Comparison of ENCODE assay signal across 26 mouse cellular contexts in genomic region chr1:86423879-86424278, GRCm38 (mm10). TPM values are rescaled to one million over a fixed set of nuclear protein-coding genes. Genes with fewer than 3 reads are reported as not detected.
DNase-seq lines count a peak whose midpoint lies in the region; ATAC-seq and TF ChIP-seq lines count a peak whose summit lies in the region.
"Had no signal": no experiment of that assay in that cellular context is flagged by ENCODE, and none has a peak within 500 bp of the region (broad histone marks: within the 10 kb centered on the region; RNA-seq: fewer than 3 reads in every experiment).

No protein-coding gene starts in this region.

- H3K9ac ChIP-seq in forebrain, embryonic 11.5 days (ENCODE audit: low read length): no peak overlapping the region
- no peak overlapping the region for H3K9ac ChIP-seq in forebrain, postnatal 0 days
- H3K9ac ChIP-seq in midbrain, postnatal 0 days (replicated peaks; ENCODE audit: low read length, poor library complexity, severe bottlenecking): no peak overlapping the region
- H3K9ac ChIP-seq: embryonic facial prominence, embryonic 15.5 days; heart, embryonic 13.5 days; limb, embryonic 12.5 days; liver, embryonic 14.5 days; stomach, embryonic 15.5 days had no signal

- peak overlapping the region; percentile 41; the same call in 1 of the 2 replicates for H3K27ac ChIP-seq in forebrain, embryonic 11.5 days (ENCODE audit: low read depth, low read length)
- no peak overlapping the region for H3K27ac ChIP-seq in forebrain, postnatal 0 days (ENCODE audit: low read depth, low read length)
- H3K27ac ChIP-seq in midbrain, embryonic 10.5 days (replicated peaks): peak overlapping the region; percentile 89; the same call in 1 of the 2 replicates
- no peak overlapping the region for H3K27ac ChIP-seq in midbrain, postnatal 0 days (ENCODE audit: low read depth, low read length)
- 0 out of 2 replicates have a peak overlapping the region, but pooled peaks have one; percentile 19 for H3K27ac ChIP-seq in embryonic facial prominence, embryonic 10.5 days (replicated peaks)
- no peak overlapping the region for H3K27ac ChIP-seq in cerebellum, adult 2 months (ENCODE audit: insufficient read depth, low read length)
- H3K27ac ChIP-seq: embryonic facial prominence, embryonic 15.5 days; heart, embryonic 13.5 days; limb, embryonic 12.5 days; liver, embryonic 14.5 days; stomach, embryonic 15.5 days had no signal

- TF ChIP-seq POLR2A in cerebellum, adult 2 months (IDR thresholded peaks at IDR 0.05; ENCODE audit: borderline replicate concordance, insufficient read depth, low read length): no peak

- WGBS in forebrain, embryonic 11.5 days: 69% methylated on average over 5 of the region's 5 CpGs
- 61% methylated on average over 5 of the region's 5 CpGs for WGBS in forebrain, postnatal 0 days
- WGBS in midbrain, embryonic 10.5 days: 80% methylated on average over 5 of the region's 5 CpGs
- 72% methylated on average over 5 of the region's 5 CpGs for WGBS in midbrain, postnatal 0 days
- 79% methylated on average over 5 of the region's 5 CpGs for WGBS in embryonic facial prominence, embryonic 10.5 days
- 51% methylated on average over 5 of the region's 5 CpGs for WGBS in cerebellum, adult 2 months

- no peaks in the 10 kb centered on the region for H3K27me3 ChIP-seq in forebrain, embryonic 11.5 days (ENCODE audit: control insufficient read depth, insufficient read depth, low read length)
- no peaks in the 10 kb centered on the region for H3K27me3 ChIP-seq in forebrain, postnatal 0 days (ENCODE audit: insufficient read depth, low read length)
- no peaks in the 10 kb centered on the region for H3K27me3 ChIP-seq in midbrain, embryonic 10.5 days (ENCODE audit: low read depth, poor library complexity, severe bottlenecking)
- H3K27me3 ChIP-seq in midbrain, postnatal 0 days (ENCODE audit: insufficient read depth, low read length): no peaks in the 10 kb centered on the region
- H3K27me3 ChIP-seq in embryonic facial prominence, embryonic 10.5 days (replicated peaks; ENCODE audit: low read depth, poor library complexity, severe bottlenecking): no peaks in the 10 kb centered on the region
- no peaks in the 10 kb centered on the region for H3K27me3 ChIP-seq in cerebellum, adult 2 months (ENCODE audit: control insufficient read depth, insufficient read depth, low read length)
- H3K27me3 ChIP-seq: embryonic facial prominence, embryonic 15.5 days; heart, embryonic 13.5 days; limb, embryonic 12.5 days; stomach, embryonic 15.5 days had no signal

- no peak for DNase-seq in forebrain, embryonic 11.5 days (ENCODE audit: low spot score)
- DNase-seq in forebrain, postnatal 0 days: no peak
- no peak for DNase-seq in midbrain, embryonic 10.5 days (ENCODE audit: low spot score)
- DNase-seq in midbrain, postnatal 0 days (ENCODE audit: low spot score): no peak
- no peak for DNase-seq in embryonic facial prominence, embryonic 10.5 days (ENCODE audit: low spot score)
- peak; percentile 77 for DNase-seq in thymus, postnatal 14 days
- no peak for DNase-seq in lung, postnatal 25 days (ENCODE audit: low spot score)
- no peak for DNase-seq in cerebellum, adult 2 months
- DNase-seq: cerebellum, postnatal 10 days; kidney, adult 18-20 months; kidney, postnatal 4 days; spleen, adult 18-20 months had no signal

- no peak overlapping the region for H3K4me2 ChIP-seq in forebrain, embryonic 11.5 days (ENCODE audit: low read depth, low read length, severe bottlenecking)
- H3K4me2 ChIP-seq in forebrain, postnatal 0 days (ENCODE audit: low read depth): no peak overlapping the region
- no peak overlapping the region for H3K4me2 ChIP-seq in midbrain, postnatal 0 days (ENCODE audit: low read depth, low read length, poor library complexity, severe bottlenecking)
- H3K4me2 ChIP-seq: embryonic facial prominence, embryonic 15.5 days; heart, embryonic 13.5 days; limb, embryonic 12.5 days; stomach, embryonic 15.5 days had no signal

- ATAC-seq in forebrain, embryonic 11.5 days (replicated peaks; ENCODE audit: low FRiP score): no peak
- ATAC-seq in forebrain, postnatal 0 days: no peak
- ATAC-seq in midbrain, postnatal 0 days (ENCODE audit: low FRiP score): no peak
- ATAC-seq: lung, postnatal 0 days had no signal

- H3K4me3 ChIP-seq in forebrain, embryonic 11.5 days (ENCODE audit: low read depth, low read length): no peak overlapping the region
- no peak overlapping the region for H3K4me3 ChIP-seq in forebrain, postnatal 0 days (ENCODE audit: low read depth, low read length)
- no peak overlapping the region for H3K4me3 ChIP-seq in midbrain, embryonic 10.5 days
- H3K4me3 ChIP-seq in midbrain, postnatal 0 days (ENCODE audit: low read depth, low read length): no peak overlapping the region
- no peak overlapping the region for H3K4me3 ChIP-seq in embryonic facial prominence, embryonic 10.5 days
- no peak overlapping the region for H3K4me3 ChIP-seq in cerebellum, adult 2 months (replicated peaks; ENCODE audit: insufficient read depth, low read depth, low read length)
- H3K4me3 ChIP-seq: embryonic facial prominence, embryonic 15.5 days; heart, embryonic 13.5 days; limb, embryonic 12.5 days; myocyte; stomach, embryonic 15.5 days had no signal

- peaks cover 10% of the 10 kb centered on the region for H3K4me1 ChIP-seq in forebrain, embryonic 11.5 days (replicated peaks; ENCODE audit: control insufficient read depth, insufficient read depth, low read length)
- peaks cover 6% of the 10 kb centered on the region; the same call in 1 of the 2 replicates for H3K4me1 ChIP-seq in forebrain, postnatal 0 days (ENCODE audit: insufficient read depth)
- peaks cover 31% of the 10 kb centered on the region for H3K4me1 ChIP-seq in midbrain, embryonic 10.5 days
- H3K4me1 ChIP-seq in midbrain, postnatal 0 days (ENCODE audit: insufficient read depth, low read length): peaks cover 3% of the 10 kb centered on the region; the same call in 1 of the 2 replicates
- peaks cover 25% of the 10 kb centered on the region for H3K4me1 ChIP-seq in embryonic facial prominence, embryonic 10.5 days
- H3K4me1 ChIP-seq in cerebellum, adult 2 months (ENCODE audit: control insufficient read depth, insufficient read depth, low read length): no peaks in the 10 kb centered on the region
- H3K4me1 ChIP-seq: stomach, embryonic 15.5 days had no signal

- H3K36me3 ChIP-seq in forebrain, embryonic 11.5 days (ENCODE audit: control insufficient read depth, insufficient read depth, low read length): no peaks in the 10 kb centered on the region
- H3K36me3 ChIP-seq in forebrain, postnatal 0 days (ENCODE audit: insufficient read depth): no peaks in the 10 kb centered on the region
- no peaks in the 10 kb centered on the region for H3K36me3 ChIP-seq in midbrain, embryonic 10.5 days
- no peaks in the 10 kb centered on the region for H3K36me3 ChIP-seq in midbrain, postnatal 0 days (ENCODE audit: insufficient read depth, low read length)
- H3K36me3 ChIP-seq in embryonic facial prominence, embryonic 10.5 days (replicated peaks): no peaks in the 10 kb centered on the region
- H3K36me3 ChIP-seq: embryonic facial prominence, embryonic 15.5 days; heart, embryonic 13.5 days; limb, embryonic 12.5 days; stomach, embryonic 15.5 days had no signal

- H3K9me3 ChIP-seq in forebrain, embryonic 11.5 days (ENCODE audit: control insufficient read depth, low read length): no peaks in the 10 kb centered on the region
- no peaks in the 10 kb centered on the region for H3K9me3 ChIP-seq in forebrain, postnatal 0 days (ENCODE audit: low read length)
- H3K9me3 ChIP-seq in midbrain, embryonic 10.5 days (replicated peaks): no peaks in the 10 kb centered on the region
- no peaks in the 10 kb centered on the region for H3K9me3 ChIP-seq in midbrain, postnatal 0 days (ENCODE audit: low read length)
- no peaks in the 10 kb centered on the region for H3K9me3 ChIP-seq in embryonic facial prominence, embryonic 10.5 days
- H3K9me3 ChIP-seq: embryonic facial prominence, embryonic 15.5 days; heart, embryonic 13.5 days; limb, embryonic 12.5 days; stomach, embryonic 15.5 days had no signal

- no peak for TF ChIP-seq CTCF in forebrain, postnatal 0 days (IDR thresholded peaks at IDR 0.05; ENCODE audit: low read depth)
- TF ChIP-seq CTCF in midbrain, postnatal 0 days (IDR thresholded peaks at IDR 0.05): no peak
- no peak for TF ChIP-seq CTCF in cerebellum, adult 2 months (IDR thresholded peaks at IDR 0.05; ENCODE audit: borderline replicate concordance, insufficient read depth, low read depth, low read length)

RNA-seq across cellular contexts. Expression of gene Nmur1, which starts 2.1 kb away (rescaled TPM):
- 0.72 TPM in 1 of 2 replicates, not detected in the other for polyA plus RNA-seq in forebrain, embryonic 11.5 days (2014; fragmentation: Nextera tagmentation; extraction: Ambion mirVana)
- 0.15 and 0.33 TPM in 2 replicates for total RNA-seq in forebrain, postnatal 0 days (2014; rRNA removed)
- 0.17 and 0.19 TPM in 2 replicates for polyA plus RNA-seq in forebrain, postnatal 0 days (2015; fragmentation: Nextera tagmentation; extraction: Ambion mirVana)
- not detected in 2 replicates for polyA plus RNA-seq in midbrain, embryonic 10.5 days (2016; fragmentation: Nextera tagmentation; extraction: Ambion mirVana)
- not detected in 2 replicates for total RNA-seq in midbrain, postnatal 0 days (2014; rRNA removed)
- polyA plus RNA-seq in midbrain, postnatal 0 days (2015; fragmentation: Nextera tagmentation; extraction: Ambion mirVana): 0.27 and 0.33 TPM in 2 replicates
- 0.24 TPM in 1 of 2 replicates, not detected in the other for polyA plus RNA-seq in embryonic facial prominence, embryonic 10.5 days (2016; fragmentation: Nextera tagmentation; extraction: Ambion mirVana)
- 1.6 and 1.8 TPM in 2 replicates for polyA plus RNA-seq in cerebellum, adult 2 months (2012; rRNA removed)
- total RNA-seq: adrenal gland, postnatal 4 days; gastrocnemius, adult 18-20 months; hematopoietic stem cell, adult 5-6 weeks; layer of hippocampus, postnatal 10 days; megakaryocyte, adult 5-6 weeks; MEL had no signal
- polyA plus RNA-seq: embryonic facial prominence, embryonic 15.5 days; forebrain, embryonic 16.5 days; heart, embryonic 13.5 days; limb, embryonic 12.5 days; liver, embryonic 14.5 days; myocyte; stomach, embryonic 15.5 days had no signal

RNA-seq across cellular contexts. Expression of gene Tex44, which starts 2.2 kb away (rescaled TPM):
- not detected in 2 replicates for polyA plus RNA-seq in forebrain, embryonic 11.5 days (2014; fragmentation: Nextera tagmentation; extraction: Ambion mirVana)
- total RNA-seq in forebrain, postnatal 0 days (2014; rRNA removed): 0.29 TPM in 1 of 2 replicates, not detected in the other
- polyA plus RNA-seq in forebrain, postnatal 0 days (2015; fragmentation: Nextera tagmentation; extraction: Ambion mirVana): not detected in 2 replicates
- 0.07 and 0.11 TPM in 2 replicates for polyA plus RNA-seq in midbrain, embryonic 10.5 days (2016; fragmentation: Nextera tagmentation; extraction: Ambion mirVana)
- 0.14 TPM in 1 of 2 replicates, not detected in the other for total RNA-seq in midbrain, postnatal 0 days (2014; rRNA removed)
- polyA plus RNA-seq in midbrain, postnatal 0 days (2015; fragmentation: Nextera tagmentation; extraction: Ambion mirVana): not detected in 2 replicates
- polyA plus RNA-seq in embryonic facial prominence, embryonic 10.5 days (2016; fragmentation: Nextera tagmentation; extraction: Ambion mirVana): not detected in 2 replicates
- not detected in 2 replicates for polyA plus RNA-seq in cerebellum, adult 2 months (2012; rRNA removed)
- total RNA-seq: adrenal gland, postnatal 4 days; gastrocnemius, adult 18-20 months; hematopoietic stem cell, adult 5-6 weeks; layer of hippocampus, postnatal 10 days; megakaryocyte, adult 5-6 weeks; MEL had no signal
- polyA plus RNA-seq: embryonic facial prominence, embryonic 15.5 days; forebrain, embryonic 16.5 days; heart, embryonic 13.5 days; limb, embryonic 12.5 days; liver, embryonic 14.5 days; lung, postnatal 0 days; myocyte; stomach, embryonic 15.5 days had no signal

Comparison
In these comparisons a context has a peak if more than half of its experiments do, and no peak if none do; other contexts are left out.
1. H3K27ac ChIP-seq: peak in forebrain, embryonic 11.5 days (single experiment), midbrain, embryonic 10.5 days (single experiment) and embryonic facial prominence, embryonic 10.5 days (single experiment); none in forebrain, postnatal 0 days (single experiment), midbrain, postnatal 0 days (single experiment) and cerebellum, adult 2 months (single experiment).